Mouse (Mus musculus) olfactory bulb, adult 2 months (tissue): ENCODE data around the gene Gnaz.

Experiments used
- CTCF ChIP-seq: fragments of 200-500 bp; IDR thresholded peaks from 2 replicates; pipeline ENCODE4 v1.5.1; 2012; ENCODE audit warnings: low read depth, mild to moderate bottlenecking, low read length, moderate library complexity; ENCODE audit not compliant: insufficient read depth
- POLR2A ChIP-seq: fragments of 200-500 bp; IDR thresholded peaks from 2 replicates; pipeline ENCODE4 v1.6.1; 2012; ENCODE audit warnings: mild to moderate bottlenecking, low read depth, low read length, moderate library complexity; ENCODE audit not compliant: insufficient read depth

- TF ChIP-seq CTCF (peak; percentile 72), POLR2A (no peak)
Observed at GRCm38 (mm10) chr10:75021138-75021537, 54.2 kb downstream of the Gnaz start.
